Mouse (Mus musculus): Measurements from ENCODE around the gene Kel.

Kel gene

DNA sequence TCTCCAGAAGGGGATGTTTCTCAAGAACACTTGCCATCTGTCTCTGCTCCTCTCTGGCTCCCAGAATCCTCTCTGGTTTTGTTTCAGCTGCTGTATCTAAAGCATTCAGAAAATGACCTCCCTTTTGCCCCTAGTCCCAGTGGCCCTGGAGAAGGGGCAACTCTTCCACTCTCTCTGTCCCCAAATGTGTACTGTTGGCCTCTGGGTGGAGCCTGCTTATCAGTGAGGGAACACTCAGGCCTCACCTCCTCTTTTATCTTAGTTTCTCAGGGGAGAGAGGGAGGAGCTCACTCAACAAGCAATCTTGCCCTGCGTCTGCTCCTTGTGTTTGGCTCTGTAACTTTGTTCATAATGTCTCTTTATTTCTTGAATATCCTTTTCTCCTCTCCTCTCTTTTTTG lies at the start of gene Kel:
Gene Kel (minus strand): TSS at position 217 of the 400 bp plus-strand sequence.
- peak; percentile 46 to 48 for DNase-seq (ENCODE audit: low spot score in 2 of 2)

DNA sequence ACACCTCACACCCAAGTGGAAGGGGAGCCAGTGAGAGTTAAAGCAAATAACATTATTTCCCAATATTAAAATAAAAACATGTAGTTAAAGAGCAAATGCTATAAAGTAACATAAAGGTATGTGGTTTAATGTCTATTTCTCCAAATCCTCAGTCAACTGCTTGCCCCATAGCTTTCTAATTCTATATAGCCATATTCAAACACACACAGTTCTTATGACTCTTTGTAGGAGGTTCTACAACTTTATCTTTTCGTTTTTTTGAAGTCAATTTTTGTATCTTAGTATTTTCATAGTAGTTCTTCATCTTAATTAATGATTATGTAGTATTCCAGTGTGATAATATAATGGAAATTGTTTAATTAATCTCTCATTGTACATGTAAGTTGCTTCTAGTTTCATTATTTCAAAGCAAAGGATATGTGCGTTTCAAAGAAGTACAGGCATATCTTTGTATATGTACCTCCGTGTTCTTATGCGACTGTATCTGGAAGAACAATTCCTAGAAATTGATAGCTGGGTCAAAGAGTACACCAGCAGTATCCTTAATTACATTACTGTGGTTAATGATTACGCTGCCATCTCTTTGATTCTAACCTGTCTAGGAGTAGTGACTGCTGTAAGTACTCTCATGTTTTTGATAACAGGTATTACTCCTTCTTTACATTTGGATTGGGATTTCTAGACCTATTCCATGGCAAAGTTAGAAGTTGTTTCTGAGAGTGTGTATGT lies 40.7 kb upstream of the Kel start:
- no peak for DNase-seq (ENCODE audit: low spot score in 2 of 2)

DNA sequence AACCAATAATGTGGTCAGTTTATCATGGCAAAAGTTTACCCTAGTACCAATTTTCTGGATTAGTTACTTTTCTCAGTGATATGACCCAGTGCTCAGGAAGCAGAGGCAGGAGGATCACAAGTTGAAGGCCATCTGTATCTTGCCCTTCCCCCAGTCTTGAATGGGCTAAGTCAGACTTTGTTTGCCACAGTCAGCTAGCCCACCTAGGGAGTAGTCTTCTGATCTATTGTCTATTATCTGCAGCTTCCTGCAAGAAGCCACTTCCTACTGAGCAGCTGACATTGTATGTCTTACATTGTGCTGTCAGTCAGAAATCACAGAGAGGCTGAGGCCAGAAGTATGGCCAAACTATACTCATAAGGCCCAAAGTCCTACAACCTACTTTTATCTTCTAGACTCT lies 37.0 kb upstream of the Kel start:
- DNase-seq (ENCODE audit: low spot score in 2 of 2), result no peak

DNA sequence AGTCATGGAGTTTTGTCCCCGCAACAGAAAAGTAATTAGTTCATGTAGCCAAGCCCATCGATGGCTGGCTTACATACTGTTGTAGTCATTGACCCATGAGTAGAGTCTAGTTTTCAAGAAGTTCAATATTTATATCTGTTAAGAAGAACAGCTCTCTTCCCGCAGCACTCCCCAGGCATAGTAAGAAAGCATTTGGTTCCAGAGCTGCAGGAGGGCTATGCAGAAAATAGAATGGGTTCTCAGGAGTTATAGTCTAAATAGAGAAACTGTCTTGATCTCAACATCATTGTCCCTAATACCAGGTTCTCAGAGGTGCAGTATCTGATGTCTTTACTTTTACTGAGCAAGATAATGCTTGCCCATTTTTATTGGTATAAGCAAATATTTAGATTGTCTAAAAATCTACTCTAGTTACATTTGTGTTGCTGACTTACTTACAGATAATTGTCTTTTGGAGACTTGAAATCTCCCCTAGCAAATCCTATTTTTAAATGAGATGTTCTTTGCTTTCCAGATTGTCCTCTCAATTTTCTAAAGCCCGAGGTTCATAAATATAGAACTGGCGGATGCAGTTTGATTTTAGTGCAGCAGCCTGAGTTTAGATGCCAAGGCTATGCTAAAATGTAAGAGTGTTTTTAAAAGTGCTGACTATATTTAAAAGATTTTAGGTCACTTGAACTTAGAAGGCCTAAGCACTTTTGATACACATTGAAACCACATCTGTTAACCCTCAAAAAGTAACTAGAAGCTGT lies 30.8 kb upstream of the Kel start:
- DNase-seq (ENCODE audit: low spot score in 2 of 2), result no peak

DNA sequence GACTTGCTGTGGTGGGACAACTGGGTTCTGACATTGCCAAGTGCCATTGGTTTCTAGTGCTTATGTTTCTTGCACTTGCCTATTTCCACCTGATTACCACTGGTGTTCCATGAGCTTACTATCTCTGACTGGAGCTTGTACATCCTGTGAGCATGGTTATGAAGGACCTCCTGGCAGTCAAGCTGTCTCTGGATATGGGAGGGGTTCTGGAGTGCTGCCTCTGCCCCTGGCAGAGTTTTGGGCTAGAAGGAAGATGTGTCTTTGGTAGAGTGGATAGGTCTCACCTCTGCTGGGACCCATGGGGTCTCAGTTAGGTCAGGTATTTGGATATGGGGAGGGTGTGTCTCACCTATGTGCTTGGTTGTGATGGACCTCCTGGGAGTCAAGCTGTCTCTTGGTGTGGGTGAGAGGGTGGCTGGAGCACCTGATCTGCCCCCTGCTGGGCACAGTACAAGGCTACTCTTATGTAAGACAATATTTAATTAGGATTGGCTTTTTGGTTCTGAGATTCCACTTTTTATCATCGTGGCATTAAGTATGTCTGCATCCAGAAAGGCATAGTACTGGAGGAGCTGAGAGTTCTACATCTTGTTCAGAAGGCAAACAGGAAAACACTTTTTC lies 24.0 kb upstream of the Kel start:
- peak in 1 of 2 experiments; percentile 11 for DNase-seq (ENCODE audit: low spot score in 2 of 2)

- no peak for DNase-seq (ENCODE audit: low spot score in 2 of 2)
Measured at GRCm38 (mm10) chr6:41721430-41721829, 17.3 kb upstream of the Kel start.

DNA sequence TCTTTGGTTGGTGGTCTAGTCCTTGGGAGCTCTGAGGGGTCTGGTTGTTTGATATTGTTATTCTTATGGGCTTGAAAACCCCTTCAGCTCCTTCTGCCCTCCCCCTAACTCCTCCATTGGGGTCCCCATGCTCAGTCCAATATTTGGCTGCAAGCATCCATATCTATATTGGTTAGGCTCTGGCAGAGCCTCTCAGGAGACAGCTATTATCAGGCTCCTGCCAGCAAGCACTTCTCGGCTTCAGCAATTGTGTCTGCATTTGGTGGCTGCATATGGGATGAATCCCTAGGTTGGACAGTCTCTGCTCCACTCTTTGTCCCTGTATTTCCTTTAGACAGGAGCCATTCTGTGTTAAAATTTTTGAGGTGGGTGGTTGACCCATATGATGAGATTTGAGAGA lies 6.1 kb upstream of the Kel start:
- DNase-seq (ENCODE audit: low spot score in 2 of 2), result no peak

DNA sequence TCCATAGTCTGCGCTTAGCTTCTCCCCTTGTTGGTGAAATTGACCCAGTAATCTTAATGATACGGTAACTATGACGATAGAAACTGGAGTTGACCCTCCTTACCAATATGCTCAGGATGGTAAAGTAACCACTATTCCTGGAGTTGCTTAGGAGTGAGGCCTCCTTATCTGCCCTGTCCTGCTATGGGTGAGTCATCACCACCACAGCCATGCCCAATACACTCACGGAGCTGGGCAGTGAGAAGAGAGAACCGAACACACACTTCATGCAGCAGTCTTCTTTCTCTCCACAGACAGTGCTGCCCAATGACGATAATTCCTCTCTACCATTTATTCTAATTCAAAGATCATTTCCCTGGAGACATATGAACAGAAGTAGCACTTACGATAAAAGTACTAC lies 2.1 kb upstream of the Kel start:
- no peak for DNase-seq (ENCODE audit: low spot score in 2 of 2)

- DNase-seq (ENCODE audit: low spot score in 2 of 2), result peak; percentile 48 to 49
Measured at GRCm38 (mm10) chr6:41702928-41703327, 1.2 kb downstream of the Kel start.

DNA sequence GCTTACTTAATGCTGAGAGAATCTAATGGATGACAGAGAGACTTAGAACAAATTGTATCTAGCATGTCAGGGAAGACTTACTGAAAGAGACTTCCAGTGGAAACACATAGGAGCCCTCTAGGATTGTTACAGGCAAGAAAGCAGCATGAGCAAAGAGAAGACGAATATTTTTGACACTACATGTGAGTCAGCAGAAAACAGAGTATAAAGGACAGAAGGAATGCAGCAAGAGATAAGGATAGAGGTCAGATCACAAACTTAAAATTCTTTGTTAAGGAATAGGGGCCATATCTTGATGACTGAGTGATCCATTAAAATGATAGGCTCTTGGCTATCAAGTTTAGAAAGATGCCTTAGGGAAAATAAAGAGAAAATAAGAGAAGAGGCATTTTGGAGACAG lies 2.9 kb downstream of the Kel start:
- DNase-seq (ENCODE audit: low spot score in 2 of 2), result no peak

DNA sequence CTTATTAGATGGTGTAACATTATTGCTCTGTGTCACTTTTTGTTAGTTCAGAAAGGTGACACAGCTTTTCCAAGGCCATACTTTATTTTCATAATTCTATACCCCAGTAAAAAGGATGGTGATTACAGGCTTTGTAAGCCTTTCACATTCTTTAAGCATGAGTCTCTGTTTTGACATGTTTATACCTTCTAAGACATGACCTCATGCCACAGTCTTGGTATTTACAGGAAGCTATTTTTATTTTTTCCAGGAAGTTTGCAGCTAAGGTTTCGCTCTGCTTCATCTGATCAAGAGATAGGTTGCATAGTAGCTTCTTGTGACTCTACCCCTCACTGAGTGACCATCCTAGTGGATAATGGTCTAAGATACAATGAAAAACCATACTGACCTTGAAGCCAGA lies 9.7 kb downstream of the Kel start:
- no peak for DNase-seq (ENCODE audit: low spot score in 2 of 2)

DNA sequence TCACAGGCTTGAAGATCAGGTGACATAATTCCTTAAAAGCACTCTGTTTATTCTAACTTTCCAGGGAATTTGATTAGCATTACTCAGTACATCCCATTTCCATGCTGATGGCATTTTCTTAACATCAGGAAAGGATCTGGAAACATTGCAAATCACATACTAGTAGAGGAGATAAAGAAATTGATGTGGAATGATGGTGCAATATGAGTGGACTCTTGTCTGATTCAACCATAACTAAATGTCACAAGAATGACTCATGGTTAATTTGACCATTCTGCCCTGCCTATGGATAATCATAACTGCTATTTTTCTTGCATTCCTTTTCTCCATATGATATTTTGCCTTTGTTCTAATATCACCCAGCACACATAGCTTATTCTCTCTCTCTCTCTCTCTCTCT lies 11.9 kb downstream of the Kel start:
- no peak for DNase-seq (ENCODE audit: low spot score in 2 of 2)

- no peak for DNase-seq (ENCODE audit: low spot score in 2 of 2)
Measured at GRCm38 (mm10) chr6:41685596-41685995, 18.5 kb downstream of the Kel start.

DNA sequence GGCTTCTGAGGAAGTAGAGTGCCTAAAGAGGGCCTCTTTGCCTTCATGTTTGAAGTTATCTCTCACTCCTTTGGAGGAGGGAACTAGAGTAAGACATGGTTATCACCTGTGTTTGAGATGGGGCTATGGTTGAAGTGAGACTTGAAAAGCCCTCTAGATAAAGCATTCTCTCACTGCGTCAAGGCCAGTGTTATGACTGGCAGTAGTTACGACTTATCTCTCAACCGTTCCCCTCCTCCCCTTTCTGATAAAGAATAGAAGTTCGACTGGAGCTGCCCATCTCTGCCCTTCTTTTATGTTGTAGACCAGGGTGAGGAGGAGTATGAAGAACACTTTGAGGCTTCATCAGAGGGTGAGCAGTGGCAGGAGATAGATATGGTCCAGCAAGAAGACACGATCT lies 19.2 kb downstream of the Kel start:
- no peak for DNase-seq (ENCODE audit: low spot score in 2 of 2)

GRCm38 (mm10) chr6:41684131-41684530 lies 20.0 kb downstream of the Kel start, which contains the start of gene Llcfc1:
Llcfc1 (plus strand) TSS chr6:41684431.
- DNase-seq (ENCODE audit: low spot score in 2 of 2), result no peak

- no peak for DNase-seq (ENCODE audit: low spot score in 2 of 2)
Measured at GRCm38 (mm10) chr6:41681656-41682055, 22.5 kb downstream of the Kel start.

DNA sequence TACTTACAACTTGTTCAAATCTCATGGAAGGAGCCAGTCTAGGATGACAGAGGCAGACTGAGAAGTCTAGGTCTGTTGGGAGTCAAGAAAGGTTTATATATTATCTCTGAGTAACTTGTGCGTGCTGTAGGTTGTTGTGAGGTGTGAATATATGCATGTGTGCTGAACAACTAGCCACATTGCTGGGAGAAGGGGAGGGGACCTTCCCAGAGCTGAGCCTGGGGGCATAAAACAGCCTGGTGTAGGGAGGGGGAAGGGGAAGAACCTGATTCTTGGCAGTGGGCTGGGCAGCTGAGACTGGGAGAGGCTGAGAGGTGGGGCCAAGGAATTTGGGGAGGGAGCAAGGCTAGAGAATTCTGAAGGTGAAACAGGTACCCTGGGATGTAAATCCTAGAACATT lies 23.5 kb downstream of the Kel start, which contains the start of gene Trpv5:
Gene Trpv5 (minus strand): TSS at position 101 of the 400 bp plus-strand sequence.
- DNase-seq (ENCODE audit: low spot score in 2 of 2), result no peak

- no peak for DNase-seq (ENCODE audit: low spot score in 2 of 2)
Measured at GRCm38 (mm10) chr6:41676530-41676929, 27.6 kb downstream of the Kel start.

DNA sequence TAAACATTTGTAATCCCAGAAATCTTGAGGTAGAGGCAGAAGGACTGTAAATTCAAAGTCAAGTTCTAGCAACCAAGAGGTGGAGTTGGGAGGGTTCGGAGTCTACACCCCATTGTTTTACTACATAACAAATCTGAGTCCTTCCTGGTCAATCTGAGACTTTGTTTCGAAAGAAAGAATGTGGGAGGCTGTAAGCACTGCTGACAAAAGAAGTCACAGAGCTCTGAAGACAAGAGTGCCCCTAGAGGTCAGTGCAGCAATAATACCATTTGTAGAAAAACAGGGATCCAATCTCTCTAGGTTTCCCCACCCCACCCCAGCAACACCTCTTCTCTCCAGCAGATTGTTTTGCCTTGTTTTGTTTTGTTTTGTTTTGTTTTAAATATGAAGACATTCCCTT lies 41.8 kb downstream of the Kel start:
- no peak for DNase-seq (ENCODE audit: low spot score in 2 of 2)

GRCm38 (mm10) chr6:41658487-41658886 lies 45.7 kb downstream of the Kel start:
- no peak for DNase-seq (ENCODE audit: low spot score in 2 of 2)

DNA sequence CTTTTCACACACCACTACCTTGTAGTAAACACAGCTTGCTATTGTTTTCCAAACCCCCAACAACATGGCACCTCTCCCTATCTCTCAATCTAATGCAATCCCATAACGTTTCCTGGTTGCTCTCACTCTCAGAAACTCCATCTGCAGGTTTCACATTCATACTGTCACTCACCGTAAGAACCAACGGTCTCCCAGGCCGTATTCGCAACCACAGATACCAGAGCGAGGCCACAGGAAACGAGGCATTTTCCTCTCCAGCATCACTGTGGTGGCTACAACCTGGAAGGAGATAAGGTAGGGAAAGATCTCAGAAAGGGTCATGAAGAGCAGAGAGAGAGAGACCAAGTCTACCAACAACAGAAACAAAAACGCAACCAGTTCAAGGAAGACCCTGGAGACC lies 49.5 kb downstream of the Kel start:
- DNase-seq (ENCODE audit: low spot score in 2 of 2), result no peak

- DNase-seq (ENCODE audit: low spot score in 2 of 2), result no peak
Measured at GRCm38 (mm10) chr6:41653173-41653572, 51.0 kb downstream of the Kel start.

- no peak for DNase-seq (ENCODE audit: low spot score in 2 of 2)
Measured at GRCm38 (mm10) chr6:41646672-41647071, 57.5 kb downstream of the Kel start.

Data from spleen, postnatal 14 days (tissue).